Mouse (Mus musculus) Patski (cell line): Measurements from ENCODE around the gene Spata1. TPM values are rescaled to one million over a fixed set of nuclear protein-coding genes. Genes with fewer than 3 reads are reported as not detected.

Source experiments
- ATAC-seq: fragments of 100-300 bp; one replicate; pipeline ENCODE4 v1.8.0; 2021
- CTCF ChIA-PET: fragments of 350-600 bp; sonication (Branson Sonifier 250); formaldehyde crosslinking; loops from one replicate; lab custom pipeline; 2022; ENCODE audit warnings: inconsistent platforms; lab: Charles Lee
- POLR2A ChIA-PET: fragments of 350-600 bp; sonication (Branson Sonifier 250); formaldehyde crosslinking; loops from one replicate; lab custom pipeline; 2022; ENCODE audit warnings: antibody characterized with exemption, inconsistent platforms; lab: Charles Lee
- DNase-seq: peaks from one replicate; pipeline ENCODE4 v3.0.0-alpha.2; 2011; ENCODE audit warnings: low read depth, low spot score
- H3K27me3 ChIP-seq: fragments of 371-371 bp; one replicate; pipeline ENCODE4 v1.5.1; 2021
- CTCF ChIP-seq: fragments of 100-300 bp; IDR thresholded peaks from one replicate; pipeline ENCODE4 v1.5.1; 2021
- in situ Hi-C: fragments of 300-500 bp; cut with MboI; formaldehyde crosslinking; loops from 3 replicates; pipeline ENCODE4 v1.11.1; 2018; ENCODE audit warnings: low pct_unique_long_range_greater_than_20kb, mixed read lengths
- polyA plus RNA-seq: library from polyadenylated mRNA; unstranded; gene quantifications from one replicate; pipeline ENCODE4 v1.2.3, GENCODE M21; 2021

Gene Spata1
- polyA plus RNA-seq, 1 experiment from 2014 or later: 8.9 TPM

DNA sequence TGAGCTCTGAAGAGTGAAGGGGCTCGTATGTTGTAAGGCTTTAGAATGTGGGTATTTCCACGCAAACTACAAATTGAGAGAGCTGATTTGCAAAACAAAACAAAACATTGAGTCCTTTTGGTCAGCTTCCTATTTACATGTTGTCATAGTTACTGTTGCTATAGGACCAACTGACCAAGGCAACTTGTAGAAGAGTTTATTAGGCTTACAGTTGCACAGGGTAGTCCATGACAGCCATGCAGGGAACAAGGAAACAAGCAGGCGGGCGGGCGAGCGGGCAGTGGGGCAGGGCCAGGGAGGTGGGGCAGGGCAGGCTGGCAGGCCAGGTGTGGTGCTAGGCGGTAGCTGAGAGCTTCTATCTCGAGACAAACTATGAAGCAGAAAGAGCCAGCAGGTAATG is 73.1 kb downstream of the Spata1 start:
- no peak for TF ChIP-seq CTCF
- in situ Hi-C loops: no loop called here
- CTCF ChIA-PET: interaction anchor here (1.9 to 2.2 kb wide), 2 partner anchors 11 to 16 kb away, joined by 5 read pairs; no protein-coding TSS in a partner anchor
- no peak for ATAC-seq
- POLR2A ChIA-PET: no interaction called here
- no peaks in the 10 kb centered on the region for H3K27me3 ChIP-seq
- no peak for DNase-seq

DNA sequence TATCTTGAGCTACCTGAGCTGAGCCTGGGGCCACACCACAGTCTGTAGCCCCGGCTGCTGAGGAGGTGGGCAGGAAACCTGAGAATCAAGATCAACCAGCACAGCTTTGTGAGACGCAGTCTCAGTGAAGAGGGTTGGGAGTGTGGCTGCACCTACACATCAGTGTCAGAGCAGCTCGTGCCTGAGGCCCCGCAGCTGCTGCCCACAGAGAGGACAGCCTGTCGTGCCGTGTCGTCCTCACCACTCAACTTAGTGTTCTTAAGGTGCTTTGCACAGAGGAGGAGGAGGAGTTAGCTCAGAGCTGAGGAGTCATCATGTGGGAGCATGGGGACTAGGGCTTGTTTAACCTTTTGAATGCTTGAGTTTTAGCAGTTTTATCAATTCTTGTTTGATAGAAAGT is 73.7 kb downstream of the Spata1 start:
- TF ChIP-seq CTCF: no peak
- DNase-seq (no peak), ATAC-seq (no peak)
- CTCF ChIA-PET: interaction anchor here (1.9 to 2.2 kb wide), 2 partner anchors 11 to 17 kb away, joined by 5 read pairs; no protein-coding TSS in a partner anchor
- no peaks in the 10 kb centered on the region for H3K27me3 ChIP-seq
- in situ Hi-C loops: no loop called here
- POLR2A ChIA-PET: no interaction called here

DNA sequence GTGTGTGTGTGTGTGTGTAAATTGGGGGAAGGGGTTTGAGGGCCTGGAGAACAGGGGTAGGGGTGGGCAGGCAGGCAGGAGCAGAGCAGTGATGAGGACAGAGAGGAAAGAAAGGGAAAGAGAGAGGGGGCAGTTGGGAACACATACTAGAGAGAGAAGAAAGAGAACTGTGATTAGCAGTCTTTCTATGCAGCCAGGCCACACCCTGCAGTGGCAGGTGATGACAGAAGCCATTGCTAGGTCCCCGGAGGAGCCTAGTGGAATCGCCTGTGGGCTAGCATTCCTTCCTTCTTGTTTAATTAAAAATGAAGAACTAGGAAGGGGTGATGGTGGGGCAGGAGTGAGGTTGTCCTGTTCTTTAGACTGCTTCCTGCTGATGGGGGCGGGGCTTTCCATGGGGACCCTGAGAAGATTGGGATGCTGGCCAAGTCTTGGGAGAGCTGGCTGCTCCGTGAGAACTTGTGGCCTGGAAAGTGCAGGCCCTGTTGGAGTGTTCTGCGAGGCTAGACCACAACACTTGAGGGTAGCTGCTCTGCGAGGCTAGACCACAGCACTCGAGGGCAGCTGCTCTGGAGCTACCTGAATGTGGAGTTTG is 75.2 kb downstream of the Spata1 start:
- POLR2A ChIA-PET: no interaction called here
- CTCF ChIA-PET: interaction anchor here (1.2 kb wide), 1 partner anchor 19 kb away, joined by 4 read pairs; no protein-coding TSS in a partner anchor
- TF ChIP-seq CTCF: no peak
- ATAC-seq: no peak
- no peak for DNase-seq
- no peaks in the 10 kb centered on the region for H3K27me3 ChIP-seq
- in situ Hi-C loops: no loop called here

DNA sequence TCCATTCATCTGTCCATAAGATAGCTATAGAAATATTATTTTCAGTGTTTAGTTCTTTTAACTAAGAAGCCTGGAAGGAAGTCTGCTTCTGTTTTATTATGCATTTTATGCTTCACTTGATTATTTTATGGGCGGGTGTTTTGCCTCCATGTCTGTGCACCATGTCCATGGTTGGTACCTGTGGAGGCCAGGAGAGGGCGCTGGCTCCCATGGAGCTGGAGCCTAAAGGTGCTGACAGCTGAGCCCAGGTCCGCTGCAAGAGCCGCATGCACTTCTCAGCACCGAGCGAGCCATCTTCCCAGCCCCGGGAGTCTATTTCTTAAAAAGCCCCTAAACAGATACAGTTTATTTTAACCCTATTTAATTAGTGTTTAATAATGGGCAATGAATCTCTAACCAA is 75.8 kb downstream of the Spata1 start:
- POLR2A ChIA-PET: no interaction called here
- CTCF ChIA-PET: interaction anchor here (1.2 kb wide), 1 partner anchor 18 kb away, joined by 4 read pairs; no protein-coding TSS in a partner anchor
- no peak for TF ChIP-seq CTCF
- DNase-seq (no peak), ATAC-seq (no peak)
- no peaks in the 10 kb centered on the region for H3K27me3 ChIP-seq
- in situ Hi-C loops: no loop called here

DNA sequence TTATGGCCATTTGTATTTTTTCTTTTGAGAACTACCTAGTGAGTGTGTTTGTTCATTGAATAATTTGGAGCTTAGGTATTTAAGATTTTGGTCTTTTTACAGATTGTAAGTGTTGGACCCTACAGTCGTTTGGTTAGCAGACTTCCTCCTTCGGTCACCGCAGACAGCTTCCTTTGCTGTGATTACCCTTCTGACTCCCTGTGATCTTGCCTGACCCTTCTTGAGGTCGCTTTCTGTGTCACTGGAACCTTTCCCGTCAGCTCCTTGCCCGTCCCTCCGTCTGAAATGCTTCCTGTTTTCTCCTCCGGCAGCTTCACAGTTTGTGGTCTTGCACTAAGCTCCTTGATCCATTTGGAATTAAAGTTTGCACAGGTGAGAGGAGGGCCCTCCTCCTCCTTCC is 77.8 kb downstream of the Spata1 start:
- no peak for TF ChIP-seq CTCF
- no peaks in the 10 kb centered on the region for H3K27me3 ChIP-seq
- in situ Hi-C loops: no loop called here
- ChIA-PET CTCF (interaction anchor here (0.8 to 2.0 kb wide), 7 partner anchors 10 to 493 kb away, joined by 3 to 7 read pairs (median 4); no protein-coding TSS in a partner anchor), POLR2A (interaction anchor here (0.9 to 1.9 kb wide), 2 partner anchors 10 to 17 kb away, joined by 4 to 7 read pairs; partner anchors contain the start of gene Ssx2ip)
- DNase-seq (no peak), ATAC-seq (no peak)

DNA sequence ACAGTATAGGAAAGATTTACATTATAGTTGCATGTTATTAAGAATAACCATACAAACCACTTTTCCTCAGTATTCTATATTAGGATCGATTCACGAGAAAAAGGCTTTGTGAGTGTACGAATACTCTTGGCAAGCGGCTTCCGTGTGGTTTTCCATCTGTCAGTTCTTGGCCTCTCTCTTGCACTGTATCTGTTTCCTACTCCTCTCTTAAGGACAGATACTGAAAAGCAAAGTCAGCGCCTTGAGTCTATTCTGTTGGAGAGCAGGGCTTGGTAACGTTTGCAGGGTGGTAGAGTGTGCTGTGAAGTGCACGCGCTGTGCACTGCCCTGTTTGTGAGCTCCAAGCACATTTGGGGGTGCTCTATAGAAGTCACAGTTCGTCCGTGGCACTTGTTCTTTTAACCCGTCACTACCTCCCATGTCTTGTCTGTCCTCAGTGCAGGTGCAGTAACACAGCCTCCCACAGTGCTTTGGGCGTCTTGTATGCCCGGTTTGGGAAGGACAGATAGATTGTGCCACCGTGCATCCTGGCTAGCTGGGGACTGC is 79.5 kb downstream of the Spata1 start:
- in situ Hi-C loops: no loop called here
- no peaks in the 10 kb centered on the region for H3K27me3 ChIP-seq
- TF ChIP-seq CTCF: no peak
- no peak for DNase-seq
- ATAC-seq: no peak
- POLR2A ChIA-PET: no interaction called here
- CTCF ChIA-PET: interaction anchor here (1.4 to 1.7 kb wide), 2 partner anchors 12 to 16 kb away, joined by 3 to 4 read pairs; no protein-coding TSS in a partner anchor

DNA sequence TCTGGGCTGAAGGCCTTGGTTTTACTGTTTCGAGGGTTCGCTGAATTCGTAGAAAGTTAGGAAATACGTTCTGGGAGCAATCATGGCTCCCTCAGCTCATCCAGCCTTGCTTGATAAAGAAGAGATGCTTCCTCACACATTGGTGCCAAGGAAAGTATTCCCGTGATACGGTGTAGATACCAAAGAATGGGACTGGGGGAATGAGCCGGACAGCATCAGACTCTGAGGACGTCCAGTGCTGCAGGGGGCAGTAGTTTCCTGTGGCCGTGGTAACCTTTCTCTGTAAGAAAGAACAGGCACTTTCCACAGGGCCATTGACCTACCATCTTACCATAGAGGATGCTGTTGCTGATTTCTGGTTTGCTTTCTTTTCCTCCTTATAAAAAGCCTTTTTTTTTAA is 80.0 kb downstream of the Spata1 start:
- no peak for DNase-seq
- TF ChIP-seq CTCF: no peak
- no peaks in the 10 kb centered on the region for H3K27me3 ChIP-seq
- in situ Hi-C loops: no loop called here
- ChIA-PET POLR2A (no interaction called here), CTCF (interaction anchor here (1.3 to 1.4 kb wide), 2 partner anchors 9 to 13 kb away, joined by 3 to 4 read pairs; no protein-coding TSS in a partner anchor)
- ATAC-seq: no peak

DNA sequence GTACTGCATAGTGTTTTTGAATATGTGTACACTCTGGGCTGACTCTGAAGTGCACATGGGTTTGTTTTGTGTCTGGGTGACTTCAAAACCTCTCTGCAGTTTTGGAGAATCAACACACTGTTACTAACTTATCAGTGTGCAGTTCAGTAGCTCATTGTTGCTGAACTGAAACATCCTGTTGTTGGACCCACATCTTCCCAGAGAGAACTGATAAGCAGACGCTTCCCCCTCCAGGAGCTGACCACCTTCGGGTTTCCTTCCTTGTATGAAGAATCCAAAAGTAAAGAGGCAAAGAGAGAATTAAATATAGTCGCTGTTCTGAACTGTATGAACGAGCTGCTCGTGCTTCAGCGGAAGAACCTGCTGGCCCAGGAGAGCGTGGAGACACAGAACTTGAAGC is 80.7 kb downstream of the Spata1 start:
- ChIA-PET POLR2A (interaction anchor here (1.0 kb wide), 1 partner anchor 14 kb away, joined by 4 read pairs; no protein-coding TSS in a partner anchor), CTCF (interaction anchor here (0.7 to 1.7 kb wide), 5 partner anchors 10 to 66 kb away, joined by 3 to 6 read pairs (median 4); no protein-coding TSS in a partner anchor)
- no peaks in the 10 kb centered on the region for H3K27me3 ChIP-seq
- in situ Hi-C loops: no loop called here
- TF ChIP-seq CTCF: no peak
- ATAC-seq: no peak
- DNase-seq: no peak

DNA sequence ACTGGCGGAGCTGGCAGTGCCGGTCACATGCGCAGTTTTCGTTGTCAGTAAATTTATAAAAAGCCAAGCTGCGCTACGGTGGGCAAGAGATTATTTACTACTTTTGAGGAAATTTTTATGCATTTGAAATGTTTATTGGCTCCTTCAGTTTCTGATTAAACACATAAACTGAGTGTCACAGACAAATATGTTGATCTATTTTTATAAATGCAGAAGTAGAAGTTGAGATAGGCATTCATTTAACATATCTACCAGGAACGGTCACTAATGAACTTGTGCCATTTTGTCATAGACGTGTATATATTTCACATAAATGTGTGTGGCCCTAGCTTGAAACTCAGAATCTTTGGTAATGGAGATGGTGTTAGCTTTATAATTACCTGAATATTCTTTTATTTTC is 81.7 kb downstream of the Spata1 start:
- no peak for TF ChIP-seq CTCF
- in situ Hi-C loops: no loop called here
- H3K27me3 ChIP-seq: no peaks in the 10 kb centered on the region
- ChIA-PET CTCF (interaction anchor here (1.1 to 1.7 kb wide), 3 partner anchors 11 to 58 kb away, joined by 3 to 6 read pairs (median 4); no protein-coding TSS in a partner anchor), POLR2A (interaction anchor here (1.0 kb wide), 1 partner anchor 13 kb away, joined by 4 read pairs; no protein-coding TSS in a partner anchor)
- DNase-seq (no peak), ATAC-seq (no peak)

DNA sequence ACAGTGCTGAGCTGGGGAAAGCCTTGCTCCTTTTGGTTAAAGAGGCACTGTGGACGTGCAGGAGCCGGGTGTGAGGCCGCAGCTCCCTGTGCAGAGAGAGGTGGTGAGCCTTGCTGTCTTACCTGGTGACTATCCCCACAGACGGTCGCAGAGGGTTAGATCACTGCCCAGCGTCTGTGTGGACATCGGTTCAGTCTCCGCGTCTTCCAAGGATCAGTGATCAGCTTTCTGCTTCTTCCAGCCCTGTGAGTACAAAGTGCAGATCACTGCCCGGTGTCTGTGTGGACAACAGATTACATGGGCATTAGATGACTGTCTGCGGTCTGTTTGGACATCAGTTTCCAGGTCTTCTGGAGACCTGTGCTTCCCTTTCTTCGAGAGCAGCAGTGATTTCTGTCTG is 85.0 kb downstream of the Spata1 start:
- H3K27me3 ChIP-seq: no peaks in the 10 kb centered on the region
- in situ Hi-C loops: no loop called here
- ChIA-PET POLR2A (no interaction called here), CTCF (interaction anchor here (0.7 to 1.8 kb wide), 3 partner anchors 9 to 14 kb away, joined by 3 to 5 read pairs (median 3); no protein-coding TSS in a partner anchor)
- TF ChIP-seq CTCF: no peak
- no peak for ATAC-seq
- no peak for DNase-seq

DNA sequence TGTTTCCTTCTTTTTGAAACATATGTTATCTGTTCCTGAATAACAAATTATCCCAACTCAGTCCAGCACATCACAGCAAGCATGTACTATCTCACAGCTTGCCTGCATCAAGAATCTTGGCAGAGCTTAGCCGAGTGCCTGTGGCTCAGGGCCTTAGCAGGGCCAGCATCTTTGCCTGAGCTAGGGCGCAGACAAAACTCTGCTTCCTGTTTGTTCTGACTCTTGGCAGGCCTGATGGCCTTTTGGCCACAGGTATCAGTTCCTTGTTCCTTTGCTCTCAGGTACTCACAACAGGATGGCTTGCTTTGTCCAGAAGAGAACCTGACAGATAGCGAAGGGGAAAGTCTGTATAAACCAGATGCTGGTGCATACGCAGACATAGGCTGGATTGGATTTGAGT is 85.6 kb downstream of the Spata1 start:
- DNase-seq: no peak
- ChIA-PET CTCF (interaction anchor here (0.7 to 1.2 kb wide), 2 partner anchors 8 to 15 kb away, joined by 3 read pairs; no protein-coding TSS in a partner anchor), POLR2A (no interaction called here)
- ATAC-seq: no peak
- in situ Hi-C loops: no loop called here
- no peak for TF ChIP-seq CTCF
- no peaks in the 10 kb centered on the region for H3K27me3 ChIP-seq
